Mouse (Mus musculus) MEL (cell line): ENCODE results near the gene Tmem253.

ENCODE experiments used
- CHD1 ChIP-seq: IDR thresholded peaks from 2 replicates; pipeline ENCODE4 v1.6.1; 2012; ENCODE audit warnings: low read depth, mild to moderate bottlenecking, inconsistent platforms, low read length, improper control_type of control experiment
- CTCF ChIP-seq, 3 experiments: IDR thresholded peaks in 2 of 3; conservative IDR thresholded peaks in 1 of 3; 2 replicates each; pipeline ENCODE4 v1.5.1; 2011 to 2012; ENCODE audit warnings: low read length in 3 of 3, low read depth in 2 of 3, mild to moderate bottlenecking in 2 of 3, improper control_type of control experiment in 1 of 3, inconsistent platforms in 1 of 3, mixed read lengths in 1 of 3, moderate library complexity in 1 of 3; ENCODE audit not compliant: control insufficient read depth in 1 of 3, insufficient read depth in 1 of 3, poor library complexity in 1 of 3, severe bottlenecking in 1 of 3
- EP300 ChIP-seq, 2 experiments: IDR thresholded peaks; 2 replicates each; pipeline ENCODE4 v1.6.1; 2011; ENCODE audit warnings: improper control_type of control experiment in 2 of 2, low read length in 2 of 2, low read depth in 1 of 2, mild to moderate bottlenecking in 1 of 2
- GATA1 ChIP-seq: IDR thresholded peaks from 2 replicates; pipeline ENCODE4 v1.6.1; 2011; ENCODE audit warnings: low read depth, low read length, improper control_type of control experiment
- NELFE ChIP-seq: IDR thresholded peaks from 2 replicates; pipeline ENCODE4 v1.6.1; 2011; ENCODE audit warnings: low read depth, low read length, improper control_type of control experiment
- POLR2A ChIP-seq, 2 experiments: IDR thresholded peaks; 2 replicates each; pipeline ENCODE4 v1.6.1; 2011 to 2012; ENCODE audit warnings: low read length in 2 of 2, mild to moderate bottlenecking in 2 of 2, control low read depth in 1 of 2, improper control_type of control experiment in 1 of 2, low read depth in 1 of 2, moderate library complexity in 1 of 2; ENCODE audit not compliant: control insufficient read depth in 1 of 2, insufficient read depth in 1 of 2, poor library complexity in 1 of 2
- RCOR1 ChIP-seq: IDR thresholded peaks from 2 replicates; pipeline ENCODE4 v1.6.1; 2012; ENCODE audit warnings: low read depth, mild to moderate bottlenecking, inconsistent platforms, low read length, improper control_type of control experiment
- SIN3A ChIP-seq: IDR thresholded peaks from 2 replicates; pipeline ENCODE4 v1.6.1; 2012; ENCODE audit warnings: low read length, improper control_type of control experiment, inconsistent platforms

- TF ChIP-seq NELFE = peak; percentile 26; the same call in 1 of the 2 replicates
- no peak for TF ChIP-seq CTCF (IDR thresholded peaks at IDR 0.05 in 2 of 3, conservative IDR thresholded peaks at IDR 0.05 in 1 of 3; ENCODE audit: control insufficient read depth in 1 of 3, insufficient read depth in 1 of 3, low read depth in 2 of 3, low read length in 3 of 3, poor library complexity in 1 of 3, severe bottlenecking in 1 of 3)
- no peak for TF ChIP-seq CHD1
- TF ChIP-seq RCOR1 = no peak
- TF ChIP-seq GATA1 = no peak
- no peak for TF ChIP-seq EP300 (IDR thresholded peaks at IDR 0.05; ENCODE audit: low read depth in 1 of 2, low read length in 2 of 2)
- TF ChIP-seq POLR2A (IDR thresholded peaks at IDR 0.05; ENCODE audit: control insufficient read depth in 1 of 2, insufficient read depth in 1 of 2, low read depth in 1 of 2, low read length in 2 of 2, poor library complexity in 1 of 2) = no peak
- no peak; the same call in 1 of the 2 replicates for TF ChIP-seq SIN3A
These were observed 29.9 kb upstream of the Tmem253 start for GRCm38 (mm10) chr14:51985301-51986152.
